Mouse (Mus musculus): ENCODE measurements around the gene Cux2. TPM values are rescaled to one million over a fixed set of nuclear protein-coding genes. Genes with fewer than 3 reads are reported as not detected.

The Cux2 gene
- polyA plus RNA-seq, 1 experiment from 2014 or later = 3.1 TPM

DNA sequence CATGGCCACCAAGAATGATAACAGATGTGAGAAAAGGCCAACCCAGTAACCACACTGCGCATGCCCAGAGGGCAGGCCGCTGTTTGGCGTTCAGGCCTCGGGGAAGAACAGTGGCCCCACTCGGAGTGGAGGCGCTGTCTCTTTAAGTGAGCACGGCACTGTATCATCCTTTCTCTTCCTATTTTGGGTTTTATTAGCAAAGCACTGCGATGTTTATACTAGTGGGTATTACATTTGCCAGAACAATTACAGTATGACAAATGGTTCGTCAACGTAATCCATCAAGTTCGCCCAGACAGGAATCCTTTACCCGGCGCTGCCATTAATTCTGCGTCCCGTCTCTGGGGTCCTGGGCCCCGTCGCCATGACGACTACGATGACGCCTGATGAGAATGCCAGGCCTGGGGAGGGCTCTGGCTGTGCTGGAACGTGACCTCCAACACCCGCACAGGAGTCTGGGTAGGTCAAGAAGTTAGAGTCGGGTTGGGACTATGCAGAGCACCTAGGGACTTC, 77.2 kb downstream of the Cux2 start:
- no peak for ATAC-seq (ENCODE audit: low read depth)
- Histone ChIP-seq H3K9me3 (replicated peaks; ENCODE audit: control insufficient read depth, low read length) (no peaks in the 10 kb centered on the region), H3K4me3 (ENCODE audit: low read depth, low read length) (no peak overlapping the region), H3K27me3 (ENCODE audit: control insufficient read depth, insufficient read depth, low read depth, low read length) (no peaks in the 10 kb centered on the region), H3K4me1 (ENCODE audit: control insufficient read depth, low read depth, low read length) (no peaks in the 10 kb centered on the region), H3K36me3 (ENCODE audit: control insufficient read depth, insufficient read depth) (no peaks in the 10 kb centered on the region), H3K9ac (ENCODE audit: low read depth, low read length) (no peak overlapping the region), H3K4me2 (ENCODE audit: low read depth, low read length) (no peak overlapping the region), H3K27ac (ENCODE audit: low read length) (no peak overlapping the region)
- WGBS (ENCODE audit: insufficient replicate concordance) = 51% methylated on average over 23 of the region's 23 CpGs

DNA sequence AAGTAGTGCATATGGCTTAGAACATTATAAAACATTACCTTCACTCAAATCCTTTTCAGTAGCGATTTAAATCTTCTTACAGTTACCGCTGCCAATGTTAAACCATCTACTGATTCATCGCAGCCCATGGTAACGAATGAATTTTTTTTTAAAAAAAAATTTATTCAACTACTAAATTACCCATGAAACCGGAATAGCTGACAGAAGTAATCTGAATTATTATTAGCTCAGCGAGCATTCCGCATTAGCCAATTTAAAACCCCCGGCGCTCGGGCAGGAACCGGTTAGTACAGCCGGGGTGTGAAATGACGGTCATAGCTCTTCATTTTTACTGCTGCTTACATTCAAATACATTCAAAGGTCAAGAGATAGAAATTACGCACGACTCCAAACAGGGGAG, 80.9 kb downstream of the Cux2 start:
- Histone ChIP-seq H3K36me3 (ENCODE audit: control insufficient read depth, insufficient read depth) (no peaks in the 10 kb centered on the region), H3K4me2 (ENCODE audit: low read depth, low read length) (no peak overlapping the region), H3K9me3 (replicated peaks; ENCODE audit: control insufficient read depth, low read length) (no peaks in the 10 kb centered on the region), H3K9ac (ENCODE audit: low read depth, low read length) (no peak overlapping the region), H3K4me1 (ENCODE audit: control insufficient read depth, low read depth, low read length) (no peaks in the 10 kb centered on the region), H3K4me3 (ENCODE audit: low read depth, low read length) (no peak overlapping the region), H3K27me3 (ENCODE audit: control insufficient read depth, insufficient read depth, low read depth, low read length) (no peaks in the 10 kb centered on the region), H3K27ac (ENCODE audit: low read length) (no peak overlapping the region)
- no peak for ATAC-seq (ENCODE audit: low read depth)
- WGBS (ENCODE audit: insufficient replicate concordance) = 80% methylated on average over 15 of the region's 15 CpGs

DNA sequence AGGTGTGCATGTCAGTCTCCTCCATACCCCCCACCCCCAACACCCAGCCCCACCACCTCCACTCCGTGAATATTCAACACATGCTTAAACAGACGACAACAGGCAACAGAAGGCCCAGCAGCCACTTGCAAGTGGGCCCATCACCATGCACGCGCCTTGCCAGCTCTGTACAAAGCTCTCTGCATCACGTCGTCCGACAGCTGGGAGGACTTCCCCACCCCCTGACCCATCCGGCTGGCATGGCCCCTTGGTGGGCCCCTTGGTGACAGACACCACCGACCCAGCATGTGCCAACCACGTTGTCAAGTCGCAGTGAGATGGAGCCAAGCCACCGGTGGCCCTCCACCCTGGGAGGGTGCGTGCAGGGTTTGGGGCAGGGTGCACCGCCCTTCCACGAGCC, 81.5 kb downstream of the Cux2 start:
- Histone ChIP-seq H3K27me3 (ENCODE audit: control insufficient read depth, insufficient read depth, low read depth, low read length) (no peaks in the 10 kb centered on the region), H3K27ac (ENCODE audit: low read length) (no peak overlapping the region), H3K9me3 (replicated peaks; ENCODE audit: control insufficient read depth, low read length) (no peaks in the 10 kb centered on the region), H3K4me3 (ENCODE audit: low read depth, low read length) (no peak overlapping the region), H3K4me2 (ENCODE audit: low read depth, low read length) (no peak overlapping the region), H3K4me1 (ENCODE audit: control insufficient read depth, low read depth, low read length) (no peaks in the 10 kb centered on the region), H3K36me3 (ENCODE audit: control insufficient read depth, insufficient read depth) (no peaks in the 10 kb centered on the region), H3K9ac (ENCODE audit: low read depth, low read length) (no peak overlapping the region)
- 77% methylated on average over 15 of the region's 15 CpGs for WGBS (ENCODE audit: insufficient replicate concordance)
- no peak for ATAC-seq (ENCODE audit: low read depth)

DNA sequence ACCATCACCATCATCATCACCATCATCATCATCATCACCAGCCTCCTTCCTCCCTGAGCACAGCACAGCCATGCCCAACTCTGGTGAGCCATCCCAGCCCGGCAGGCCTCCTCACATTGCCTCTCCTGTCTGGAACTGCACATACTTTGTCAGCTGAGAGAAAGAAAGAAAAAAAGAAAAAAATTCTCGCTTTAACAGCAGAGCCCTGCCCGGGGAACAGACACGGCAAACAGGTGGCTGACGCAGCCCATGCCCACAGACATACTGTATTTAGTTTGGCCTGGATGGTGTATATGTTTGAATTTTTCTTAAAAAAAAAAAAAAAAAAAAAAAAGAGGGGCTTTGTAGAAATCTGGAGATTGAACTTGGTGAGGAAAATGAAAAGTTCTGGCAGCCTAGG, 82.4 kb downstream of the Cux2 start:
- Histone ChIP-seq H3K4me1 (ENCODE audit: control insufficient read depth, low read depth, low read length) (no peaks in the 10 kb centered on the region), H3K27ac (ENCODE audit: low read length) (no peak overlapping the region), H3K36me3 (ENCODE audit: control insufficient read depth, insufficient read depth) (no peaks in the 10 kb centered on the region), H3K4me2 (ENCODE audit: low read depth, low read length) (no peak overlapping the region), H3K27me3 (ENCODE audit: control insufficient read depth, insufficient read depth, low read depth, low read length) (no peaks in the 10 kb centered on the region), H3K4me3 (ENCODE audit: low read depth, low read length) (no peak overlapping the region), H3K9ac (ENCODE audit: low read depth, low read length) (no peak overlapping the region), H3K9me3 (replicated peaks; ENCODE audit: control insufficient read depth, low read length) (no peaks in the 10 kb centered on the region)
- 61% methylated on average over 5 of the region's 5 CpGs for WGBS (ENCODE audit: insufficient replicate concordance)
- ATAC-seq (ENCODE audit: low read depth) = no peak

DNA sequence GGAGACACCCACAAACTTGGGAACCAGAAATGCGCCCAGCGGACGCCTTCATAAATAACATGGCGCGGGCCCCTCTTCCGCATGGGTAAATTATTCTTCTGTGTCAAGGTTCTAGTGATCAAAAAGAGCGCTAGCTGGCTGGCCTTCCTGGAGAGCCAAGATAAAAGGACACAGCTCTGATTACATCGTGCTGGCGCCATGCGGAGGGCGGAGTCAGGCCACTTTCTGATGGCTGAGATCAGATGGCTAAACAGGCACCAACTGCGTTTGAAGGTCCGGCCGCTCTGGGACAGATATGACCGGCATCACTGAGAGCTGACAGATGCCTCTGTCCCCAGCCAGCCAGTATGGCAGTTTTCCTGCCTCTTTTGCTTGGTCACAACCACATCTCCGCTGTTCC, 83.0 kb downstream of the Cux2 start:
- Histone ChIP-seq H3K27ac (ENCODE audit: low read length) (no peak overlapping the region), H3K4me3 (ENCODE audit: low read depth, low read length) (no peak overlapping the region), H3K4me1 (ENCODE audit: control insufficient read depth, low read depth, low read length) (no peaks in the 10 kb centered on the region), H3K9me3 (replicated peaks; ENCODE audit: control insufficient read depth, low read length) (no peaks in the 10 kb centered on the region), H3K9ac (ENCODE audit: low read depth, low read length) (no peak overlapping the region), H3K36me3 (ENCODE audit: control insufficient read depth, insufficient read depth) (no peaks in the 10 kb centered on the region), H3K27me3 (ENCODE audit: control insufficient read depth, insufficient read depth, low read depth, low read length) (no peaks in the 10 kb centered on the region), H3K4me2 (ENCODE audit: low read depth, low read length) (no peak overlapping the region)
- ATAC-seq (ENCODE audit: low read depth) = no peak
- WGBS (ENCODE audit: insufficient replicate concordance) = 44% methylated on average over 16 of the region's 16 CpGs

DNA sequence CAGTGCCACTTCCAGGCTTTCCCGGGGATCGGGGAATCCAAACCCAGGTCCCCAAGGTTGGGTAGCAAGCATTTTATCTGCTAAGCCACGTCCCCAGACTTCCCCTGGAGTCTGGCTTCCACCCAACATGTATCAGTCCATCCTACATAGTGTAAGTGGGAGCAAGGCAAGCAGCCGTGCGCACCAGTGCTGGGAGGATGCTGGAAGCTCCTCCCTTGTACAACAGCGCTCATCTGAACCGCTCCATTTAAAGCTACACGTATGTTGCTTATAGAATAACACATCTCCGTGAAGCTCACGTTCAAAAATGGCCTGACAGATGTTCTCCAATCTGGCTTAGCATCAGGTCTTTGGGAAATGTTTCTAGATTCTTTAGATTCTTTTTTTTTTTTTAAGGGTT, 86.9 kb downstream of the Cux2 start:
- H3K36me3 ChIP-seq (ENCODE audit: control insufficient read depth, insufficient read depth) = no peaks in the 10 kb centered on the region
- H3K9me3 ChIP-seq (replicated peaks; ENCODE audit: control insufficient read depth, low read length) = no peaks in the 10 kb centered on the region
- WGBS (ENCODE audit: insufficient replicate concordance) = 66% methylated on average over 10 of the region's 10 CpGs
- ATAC-seq (ENCODE audit: low read depth) = no peak
- H3K27ac ChIP-seq (ENCODE audit: low read length) = no peak overlapping the region
- H3K9ac ChIP-seq (ENCODE audit: low read depth, low read length) = no peak overlapping the region
- no peaks in the 10 kb centered on the region for H3K27me3 ChIP-seq (ENCODE audit: control insufficient read depth, insufficient read depth, low read depth, low read length)
- no peak overlapping the region for H3K4me2 ChIP-seq (ENCODE audit: low read depth, low read length)
- H3K4me3 ChIP-seq (ENCODE audit: low read depth, low read length) = no peak overlapping the region
- no peaks in the 10 kb centered on the region for H3K4me1 ChIP-seq (ENCODE audit: control insufficient read depth, low read depth, low read length)

DNA sequence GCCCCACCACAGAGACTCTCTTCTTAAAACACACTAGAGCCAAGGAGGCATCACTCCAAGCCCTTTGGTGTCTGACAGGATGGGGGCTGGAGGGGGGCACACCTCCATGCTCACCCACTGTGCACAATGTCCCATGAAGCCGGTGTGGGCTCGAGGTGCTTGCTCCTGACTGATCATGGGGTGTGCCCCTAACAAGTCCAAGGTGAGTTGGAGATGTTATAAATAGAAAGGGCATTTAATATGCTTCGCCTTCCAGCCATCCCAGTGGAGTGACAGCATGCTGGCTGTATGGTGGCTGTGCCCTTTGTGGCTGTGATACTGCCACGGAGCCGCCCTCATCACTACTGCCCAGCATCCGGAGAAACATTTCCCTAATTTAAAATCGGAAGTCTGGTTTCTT, 87.5 kb downstream of the Cux2 start:
- no peaks in the 10 kb centered on the region for H3K27me3 ChIP-seq (ENCODE audit: control insufficient read depth, insufficient read depth, low read depth, low read length)
- 65% methylated on average over 7 of the region's 7 CpGs for WGBS (ENCODE audit: insufficient replicate concordance)
- no peak overlapping the region for H3K27ac ChIP-seq (ENCODE audit: low read length)
- ATAC-seq (ENCODE audit: low read depth) = no peak
- no peaks in the 10 kb centered on the region for H3K4me1 ChIP-seq (ENCODE audit: control insufficient read depth, low read depth, low read length)
- H3K4me2 ChIP-seq (ENCODE audit: low read depth, low read length) = no peak overlapping the region
- H3K4me3 ChIP-seq (ENCODE audit: low read depth, low read length) = no peak overlapping the region
- H3K9me3 ChIP-seq (replicated peaks; ENCODE audit: control insufficient read depth, low read length) = no peaks in the 10 kb centered on the region
- no peak overlapping the region for H3K9ac ChIP-seq (ENCODE audit: low read depth, low read length)
- no peaks in the 10 kb centered on the region for H3K36me3 ChIP-seq (ENCODE audit: control insufficient read depth, insufficient read depth)

DNA sequence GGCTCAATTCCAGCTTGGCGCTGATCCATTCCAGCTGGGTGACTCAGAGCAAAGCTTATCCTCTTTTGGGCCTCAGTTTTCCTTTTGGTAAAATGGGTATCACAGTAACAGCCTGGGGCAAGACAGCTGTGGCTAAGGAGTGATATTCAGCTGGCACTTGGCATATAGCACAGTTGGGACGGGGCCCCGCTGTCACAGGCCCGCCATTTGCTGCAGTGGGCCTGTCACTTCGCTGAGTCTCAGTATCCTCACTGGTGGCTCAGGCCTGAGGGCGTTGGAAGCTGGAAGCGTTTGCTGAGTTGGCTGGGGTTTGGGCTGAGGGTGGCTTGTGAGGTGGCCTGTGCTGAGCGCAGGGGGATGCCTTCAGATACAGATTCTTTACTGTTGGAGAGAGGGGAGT, 88.6 kb downstream of the Cux2 start:
- ATAC-seq (ENCODE audit: low read depth) = no peak
- Histone ChIP-seq H3K27me3 (ENCODE audit: control insufficient read depth, insufficient read depth, low read depth, low read length) (no peaks in the 10 kb centered on the region), H3K4me3 (ENCODE audit: low read depth, low read length) (no peak overlapping the region), H3K36me3 (ENCODE audit: control insufficient read depth, insufficient read depth) (no peaks in the 10 kb centered on the region), H3K4me1 (ENCODE audit: control insufficient read depth, low read depth, low read length) (no peaks in the 10 kb centered on the region), H3K4me2 (ENCODE audit: low read depth, low read length) (no peak overlapping the region), H3K9ac (ENCODE audit: low read depth, low read length) (no peak overlapping the region), H3K27ac (ENCODE audit: low read length) (no peak overlapping the region), H3K9me3 (replicated peaks; ENCODE audit: control insufficient read depth, low read length) (no peaks in the 10 kb centered on the region)
- WGBS (ENCODE audit: insufficient replicate concordance) = 72% methylated on average over 8 of the region's 8 CpGs

DNA sequence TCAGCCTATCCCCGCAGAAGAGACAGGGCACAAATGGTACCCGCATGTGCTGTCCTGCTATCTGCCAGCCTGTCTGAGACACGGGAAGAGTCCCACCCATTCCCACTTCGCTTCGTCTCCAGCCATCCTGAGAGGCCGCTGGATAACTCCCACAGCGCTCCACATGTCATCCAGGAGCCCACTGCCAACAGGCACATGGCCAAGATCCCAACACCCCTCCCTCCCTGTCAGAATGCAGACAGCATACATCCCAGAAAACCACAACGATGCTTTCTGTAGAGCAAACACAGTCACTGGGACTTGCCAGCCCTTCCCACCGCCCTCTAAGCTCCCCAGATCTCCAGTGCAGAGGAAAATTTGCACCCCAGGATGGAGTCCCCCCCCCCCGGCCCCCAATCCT, 90.2 kb downstream of the Cux2 start:
- H3K27ac ChIP-seq (ENCODE audit: low read length) = no peak overlapping the region
- H3K36me3 ChIP-seq (ENCODE audit: control insufficient read depth, insufficient read depth) = no peaks in the 10 kb centered on the region
- H3K27me3 ChIP-seq (ENCODE audit: control insufficient read depth, insufficient read depth, low read depth, low read length) = no peaks in the 10 kb centered on the region
- no peak overlapping the region for H3K4me3 ChIP-seq (ENCODE audit: low read depth, low read length)
- no peaks in the 10 kb centered on the region for H3K4me1 ChIP-seq (ENCODE audit: control insufficient read depth, low read depth, low read length)
- 71% methylated on average over 10 of the region's 10 CpGs for WGBS (ENCODE audit: insufficient replicate concordance)
- no peak for ATAC-seq (ENCODE audit: low read depth)
- no peaks in the 10 kb centered on the region for H3K9me3 ChIP-seq (replicated peaks; ENCODE audit: control insufficient read depth, low read length)
- H3K4me2 ChIP-seq (ENCODE audit: low read depth, low read length) = no peak overlapping the region
- no peak overlapping the region for H3K9ac ChIP-seq (ENCODE audit: low read depth, low read length)

DNA sequence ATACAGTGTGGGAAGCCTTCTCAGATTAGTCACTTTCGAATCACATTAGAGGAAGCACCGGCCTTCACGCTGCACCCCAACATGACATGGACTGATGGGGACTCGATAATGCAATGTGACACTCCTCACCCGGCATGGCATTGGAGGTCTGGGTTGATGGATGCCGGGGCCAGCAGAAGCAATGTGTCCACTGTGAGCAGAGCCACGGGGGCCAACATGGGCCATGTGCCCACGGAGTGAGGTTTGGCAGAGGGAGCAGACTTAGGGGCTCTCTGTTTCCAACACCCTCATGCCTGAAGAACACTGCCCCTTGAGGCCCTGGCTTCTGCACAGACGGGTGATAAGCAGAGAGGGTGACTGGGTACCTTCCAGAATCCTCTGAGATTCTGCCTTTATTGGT, 91.4 kb downstream of the Cux2 start:
- H3K4me1 ChIP-seq (ENCODE audit: control insufficient read depth, low read depth, low read length) = no peaks in the 10 kb centered on the region
- no peaks in the 10 kb centered on the region for H3K27me3 ChIP-seq (ENCODE audit: control insufficient read depth, insufficient read depth, low read depth, low read length)
- no peak overlapping the region for H3K9ac ChIP-seq (ENCODE audit: low read depth, low read length)
- H3K4me2 ChIP-seq (ENCODE audit: low read depth, low read length) = no peak overlapping the region
- H3K4me3 ChIP-seq (ENCODE audit: low read depth, low read length) = no peak overlapping the region
- ATAC-seq (ENCODE audit: low read depth) = no peak
- H3K36me3 ChIP-seq (ENCODE audit: control insufficient read depth, insufficient read depth) = no peaks in the 10 kb centered on the region
- no peaks in the 10 kb centered on the region for H3K9me3 ChIP-seq (replicated peaks; ENCODE audit: control insufficient read depth, low read length)
- WGBS (ENCODE audit: insufficient replicate concordance) = 50% methylated on average over 9 of the region's 9 CpGs
- H3K27ac ChIP-seq (ENCODE audit: low read length) = no peak overlapping the region
